Mouse (Mus musculus) forebrain, postnatal 0 days (tissue): ENCODE measurements around the gene Madcam1. TPM values are rescaled to one million over a fixed set of nuclear protein-coding genes. Genes with fewer than 3 reads are reported as not detected.

Source experiments
- ATAC-seq: fragments of 200-750 bp; cut with Nextera tagmentation; 2 replicates; pipeline ENCODE4 v1.8.0; 2017; ENCODE audit warnings: mild to moderate bottlenecking, moderate library complexity
- DNase-seq: peaks from one replicate; pipeline ENCODE4 v3.0.0-alpha.2; 2015
- H3K27ac ChIP-seq: fragments of 300-500 bp; sonication (generic); 2 replicates; pipeline ENCODE4 v1.5.1; 2014; ENCODE audit warnings: low read depth, mild to moderate bottlenecking, antibody characterized with exemption, low read length, moderate library complexity, mixed read lengths
- H3K27me3 ChIP-seq: fragments of 300-500 bp; sonication (generic); 2 replicates; pipeline ENCODE4 v1.6.1; 2014; ENCODE audit warnings: mild to moderate bottlenecking, low read length, mixed read lengths; ENCODE audit not compliant: insufficient read depth
- H3K36me3 ChIP-seq: fragments of 300-500 bp; sonication (generic); 2 replicates; pipeline ENCODE4 v1.6.1; 2014; ENCODE audit warnings: mild to moderate bottlenecking, moderate library complexity; ENCODE audit not compliant: insufficient read depth
- H3K4me1 ChIP-seq: fragments of 300-500 bp; sonication (generic); 2 replicates; pipeline ENCODE4 v1.6.1; 2014; ENCODE audit warnings: antibody characterized with exemption; ENCODE audit not compliant: insufficient read depth
- H3K4me2 ChIP-seq: fragments of 300-500 bp; sonication (generic); 2 replicates; pipeline ENCODE4 v1.6.1; 2014; ENCODE audit warnings: low read depth, mild to moderate bottlenecking, moderate library complexity
- H3K4me3 ChIP-seq: fragments of 300-500 bp; sonication (generic); 2 replicates; pipeline ENCODE4 v1.5.1; 2014; ENCODE audit warnings: low read depth, low read length, mixed read lengths
- H3K9ac ChIP-seq: fragments of 300-500 bp; sonication (generic); 2 replicates; pipeline ENCODE4 v1.6.1; 2014; ENCODE audit warnings: mild to moderate bottlenecking
- H3K9me3 ChIP-seq: fragments of 300-500 bp; sonication (generic); 2 replicates; pipeline ENCODE4 v1.6.1; 2016; ENCODE audit warnings: low read length
- CTCF ChIP-seq: sonication (generic); IDR thresholded peaks from 2 replicates; pipeline ENCODE4 v1.5.1; 2016; ENCODE audit warnings: antibody characterized with exemption, control low read depth, low read depth
- WGBS: fragments of 180-500 bp; shearing (Covaris S2); extraction: QIAGEN DNeasy Blood & Tissue Kit; methylation state at CpG from one replicate; pipeline ENCODE4 v1.1.7; 2014; 5-methylcytosine and 5-hydroxymethylcytosine counted together
- polyA plus RNA-seq: library from polyadenylated mRNA; unstranded; fragments of >200 nt; fragmentation: Nextera tagmentation; extraction: Ambion mirVana; gene quantifications from 2 replicates; pipeline ENCODE4 v1.2.1, GENCODE M21; 2015
- total RNA-seq: library from RNA; depleted of rRNA; stranded (reverse); fragments of >200 nt; gene quantifications from 2 replicates; pipeline ENCODE4 v1.2.3, GENCODE M21; 2014

Madcam1 gene
- total and polyA plus RNA-seq, 2 experiments from 2014 or later, result 0.70 to 0.95 TPM

GRCm38 (mm10) chr10:79688720-79689119 is 24.4 kb downstream of the Madcam1 start, which contains the start of gene Gzmm:
Gene Gzmm, plus strand, starts transcription at chr10:79689020.
- Histone ChIP-seq H3K27me3 (no peaks in the 10 kb centered on the region), H3K9ac (no peak within 1 kb of the TSS), H3K9me3 (no peaks in the 10 kb centered on the region), H3K4me3 (no peak within 1 kb of the TSS), H3K27ac (no peak within 1 kb of the TSS), H3K4me2 (no peak within 1 kb of the TSS), H3K4me1 (0 out of 2 replicates have a peak, but pooled peaks cover 3% of the 10 kb centered on the region), H3K36me3 (peaks cover 54% of the 10 kb centered on the region)
- TF ChIP-seq CTCF, result no peak
- DNase-seq (no peak), ATAC-seq (no peak)
- WGBS, result 73% methylated on average over 4 of the region's 4 CpGs

DNA sequence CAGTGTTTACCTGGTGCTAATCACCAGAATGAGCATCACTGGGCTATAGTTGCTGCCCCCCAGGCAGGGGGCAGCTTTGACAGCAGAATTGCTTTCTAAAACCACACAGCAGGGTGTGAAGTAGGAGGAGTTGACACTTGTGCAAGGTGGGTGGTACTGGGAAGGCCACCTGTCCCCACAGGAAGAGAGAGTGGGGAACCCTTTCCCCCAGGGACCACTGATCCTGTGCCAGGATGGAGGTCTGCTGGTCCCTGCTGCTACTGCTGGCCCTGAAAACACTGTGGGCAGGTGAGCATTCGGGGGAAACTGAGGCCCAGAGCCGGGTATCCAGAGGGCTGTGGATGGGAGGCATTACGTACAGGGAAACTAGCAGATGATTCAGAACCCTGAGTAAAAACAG is 24.8 kb downstream of the Madcam1 start:
- 97% methylated on average over 3 of the region's 3 CpGs for WGBS
- 0 out of 2 replicates have a peak, but pooled peaks have one; percentile 7 for ATAC-seq
- DNase-seq, result no peak
- Histone ChIP-seq H3K9me3 (no peaks in the 10 kb centered on the region), H3K4me3 (no peak overlapping the region), H3K9ac (no peak overlapping the region), H3K36me3 (peaks cover 54% of the 10 kb centered on the region), H3K27ac (no peak overlapping the region), H3K4me1 (no peaks in the 10 kb centered on the region), H3K27me3 (no peaks in the 10 kb centered on the region), H3K4me2 (no peak overlapping the region)
- no peak for TF ChIP-seq CTCF

GRCm38 (mm10) chr10:79691986-79692548 is 27.7 kb downstream of the Madcam1 start:
- 91% methylated on average over 2 of the region's 2 CpGs for WGBS

DNA sequence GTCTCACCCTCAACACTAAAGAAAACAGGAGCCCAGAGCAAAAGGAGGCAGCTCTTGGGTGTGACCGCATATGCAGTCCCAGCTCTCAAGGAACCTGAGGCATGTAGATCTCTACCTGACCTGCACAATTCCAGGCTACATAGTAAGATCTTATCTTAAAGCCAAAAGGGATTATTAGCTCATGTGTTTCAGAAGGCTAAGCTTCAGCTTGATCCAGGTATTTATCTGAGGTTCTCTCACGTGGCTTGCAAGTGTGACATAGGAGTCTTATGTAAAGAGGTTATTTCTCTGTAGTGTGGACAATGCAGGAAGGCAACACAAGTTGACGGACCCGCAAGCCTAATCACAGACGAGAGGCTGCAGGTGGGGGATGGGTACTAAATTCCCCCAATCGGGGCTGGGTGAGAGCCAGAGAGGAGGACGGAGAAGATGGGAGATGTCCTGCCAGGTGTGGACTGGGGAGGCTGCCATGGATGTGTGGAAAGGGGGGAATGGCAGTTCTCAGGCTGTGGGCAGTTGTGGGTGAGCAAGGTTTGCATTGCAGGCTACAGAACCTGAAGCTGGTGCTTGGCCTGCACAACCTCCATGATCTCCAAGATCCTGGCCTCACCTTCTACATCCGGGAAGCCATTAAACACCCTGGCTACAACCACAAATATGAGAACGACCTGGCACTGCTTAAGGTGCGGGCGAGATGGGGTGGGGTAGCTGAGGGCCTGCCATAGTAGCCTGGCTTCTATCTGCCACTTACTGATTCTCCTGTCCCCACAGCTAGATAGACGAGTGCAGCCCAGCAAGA is 29.4 kb downstream of the Madcam1 start:
- H3K9ac ChIP-seq, result no peak overlapping the region
- 76% methylated on average over 12 of the region's 12 CpGs for WGBS
- no peak overlapping the region for H3K4me2 ChIP-seq
- DNase-seq (no peak), ATAC-seq (no peak)
- no peaks in the 10 kb centered on the region for H3K27me3 ChIP-seq
- H3K4me3 ChIP-seq, result no peak overlapping the region
- H3K4me1 ChIP-seq, result peaks cover 6% of the 10 kb centered on the region; the same call in 1 of the 2 replicates
- no peak overlapping the region for H3K27ac ChIP-seq
- peaks cover 11% of the 10 kb centered on the region for H3K36me3 ChIP-seq
- H3K9me3 ChIP-seq, result no peaks in the 10 kb centered on the region
- TF ChIP-seq CTCF, result no peak

More at GRCm38 (mm10) chr10:79691986-79692548, 27.7 kb downstream of the Madcam1 start:
- no peak for DNase-seq
- Histone ChIP-seq H3K27ac (no peak overlapping the region), H3K9ac (no peak overlapping the region), H3K4me1 (peaks cover 6% of the 10 kb centered on the region; the same call in 1 of the 2 replicates), H3K36me3 (peaks cover 28% of the 10 kb centered on the region), H3K9me3 (no peaks in the 10 kb centered on the region), H3K4me3 (no peak overlapping the region), H3K27me3 (no peaks in the 10 kb centered on the region), H3K4me2 (no peak overlapping the region)
- no peak for ATAC-seq
- TF ChIP-seq CTCF, result peak; percentile 43

DNA sequence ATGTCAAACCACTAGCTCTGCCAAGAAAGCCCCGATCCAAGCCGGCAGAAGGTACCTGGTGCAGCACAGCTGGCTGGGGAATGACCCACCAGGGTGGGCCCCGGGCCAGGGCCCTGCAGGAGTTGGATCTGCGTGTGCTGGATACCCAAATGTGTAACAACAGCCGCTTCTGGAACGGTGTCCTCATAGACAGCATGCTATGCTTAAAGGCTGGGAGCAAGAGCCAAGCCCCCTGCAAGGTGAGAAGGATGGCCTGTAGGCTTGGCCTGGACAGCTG is 30.0 kb downstream of the Madcam1 start:
- no peak for ATAC-seq
- no peak overlapping the region for H3K4me2 ChIP-seq
- H3K9me3 ChIP-seq, result no peaks in the 10 kb centered on the region
- TF ChIP-seq CTCF, result no peak
- DNase-seq, result no peak
- WGBS, result 76% methylated on average over 6 of the region's 6 CpGs
- no peaks in the 10 kb centered on the region for H3K27me3 ChIP-seq
- H3K9ac ChIP-seq, result no peak overlapping the region
- no peak overlapping the region for H3K27ac ChIP-seq
- peaks cover 6% of the 10 kb centered on the region for H3K36me3 ChIP-seq
- H3K4me3 ChIP-seq, result no peak overlapping the region
- H3K4me1 ChIP-seq, result peaks cover 6% of the 10 kb centered on the region; the same call in 1 of the 2 replicates

DNA sequence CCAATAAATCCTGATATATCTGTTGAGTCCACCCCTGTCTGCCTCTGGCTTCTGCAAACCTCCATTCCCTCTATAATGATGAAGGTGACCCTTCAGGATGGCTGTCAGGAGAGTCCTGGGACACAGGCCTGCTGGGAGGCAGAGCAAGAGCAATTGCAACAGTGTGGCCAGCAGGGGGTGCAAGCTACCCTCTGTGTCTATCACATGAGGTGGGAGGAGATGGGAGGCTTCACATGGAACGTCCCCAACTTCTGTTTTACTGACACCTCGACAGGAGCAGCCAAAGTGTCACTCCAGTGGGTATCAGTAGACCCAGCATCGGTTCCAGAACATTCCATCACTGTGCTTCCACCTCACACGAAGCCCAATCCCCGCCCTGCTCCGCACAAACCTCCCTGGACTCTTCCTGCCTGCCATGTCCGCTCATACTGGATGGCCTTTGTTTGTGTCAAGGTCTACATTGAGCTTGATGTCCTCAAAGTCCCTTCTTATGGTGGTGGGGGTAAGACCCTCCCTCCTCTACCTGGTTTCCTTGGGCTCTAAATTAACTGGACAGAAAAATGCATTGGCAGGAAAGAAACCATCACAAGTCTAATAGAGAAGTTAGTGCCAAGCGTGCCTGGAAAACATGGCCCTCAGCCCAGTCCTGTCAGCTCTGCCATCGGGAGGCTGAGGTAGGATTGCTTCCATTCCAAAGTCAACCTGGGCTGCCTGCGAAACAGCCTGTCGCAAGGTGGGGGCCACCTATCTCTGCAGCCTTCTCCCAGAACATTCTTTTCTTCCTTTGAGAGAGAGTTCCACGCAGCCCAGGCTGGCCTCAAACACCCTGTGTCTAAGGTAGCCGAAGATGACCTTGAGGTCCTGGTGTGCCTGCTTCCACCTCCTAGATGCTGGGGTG is 31.1 kb downstream of the Madcam1 start:
- no peak overlapping the region for H3K4me2 ChIP-seq
- no peak overlapping the region for H3K9ac ChIP-seq
- no peak overlapping the region for H3K27ac ChIP-seq
- no peaks in the 10 kb centered on the region for H3K36me3 ChIP-seq
- WGBS, result 58% methylated on average over 13 of the region's 13 CpGs
- no peak overlapping the region for H3K4me3 ChIP-seq
- ATAC-seq (peak; percentile 21; the same call in 1 of the 2 replicates), DNase-seq (peak; percentile 57)
- H3K4me1 ChIP-seq, result peaks cover 6% of the 10 kb centered on the region; the same call in 1 of the 2 replicates
- H3K9me3 ChIP-seq, result no peaks in the 10 kb centered on the region
- TF ChIP-seq CTCF, result peak; percentile 80
- no peaks in the 10 kb centered on the region for H3K27me3 ChIP-seq
